Mouse (Mus musculus) kidney, embryonic 14.5 days (tissue): ENCODE data around the gene Selenof. TPM values are rescaled to one million over a fixed set of nuclear protein-coding genes. Genes with fewer than 3 reads are reported as not detected.

ENCODE experiments used
- ATAC-seq: fragments of 200-750 bp; cut with Nextera tagmentation; 2 replicates; pipeline ENCODE4 v1.8.0; 2017; ENCODE audit warnings: moderate number of reproducible peaks, mild to moderate bottlenecking, moderate TSS enrichment, moderate library complexity; ENCODE audit not compliant: low FRiP score, low TSS enrichment
- H3K27ac ChIP-seq: fragments of 300-500 bp; sonication (generic); 2 replicates; pipeline ENCODE4 v1.5.1; 2014; ENCODE audit warnings: low read depth, mild to moderate bottlenecking, low read length, moderate library complexity, mixed read lengths
- H3K27me3 ChIP-seq: fragments of 300-500 bp; sonication (generic); 2 replicates; pipeline ENCODE4 v1.6.1; 2014; ENCODE audit warnings: mild to moderate bottlenecking, low read length; ENCODE audit not compliant: control insufficient read depth, insufficient read depth
- H3K36me3 ChIP-seq: fragments of 300-500 bp; sonication (generic); 2 replicates; pipeline ENCODE4 v1.6.1; 2014; ENCODE audit warnings: low read length, mixed read lengths; ENCODE audit not compliant: control insufficient read depth, insufficient read depth
- H3K4me1 ChIP-seq: fragments of 300-500 bp; sonication (generic); 2 replicates; pipeline ENCODE4 v1.6.1; 2014; ENCODE audit warnings: low read length, mixed read lengths; ENCODE audit not compliant: control insufficient read depth, insufficient read depth
- H3K4me2 ChIP-seq: fragments of 300-500 bp; sonication (generic); replicated peaks from 2 replicates; pipeline ENCODE4 v1.6.1; 2014; ENCODE audit warnings: low read depth, mild to moderate bottlenecking, low read length
- H3K4me3 ChIP-seq: fragments of 300-500 bp; sonication (generic); 2 replicates; pipeline ENCODE4 v1.5.1; 2014; ENCODE audit warnings: mild to moderate bottlenecking, low read length
- H3K9ac ChIP-seq: fragments of 300-500 bp; sonication (generic); 2 replicates; pipeline ENCODE4 v1.6.1; 2014; ENCODE audit warnings: low read depth, mild to moderate bottlenecking, low read length, moderate library complexity
- H3K9me3 ChIP-seq: fragments of 300-500 bp; sonication (generic); 2 replicates; pipeline ENCODE4 v1.6.1; 2016; ENCODE audit warnings: low read length; ENCODE audit not compliant: control insufficient read depth
- WGBS: fragments of 180-500 bp; shearing (Covaris S2); extraction: QIAGEN DNeasy Blood & Tissue Kit; methylation state at CpG from one replicate; pipeline ENCODE4 v1.1.7; 2014; 5-methylcytosine and 5-hydroxymethylcytosine counted together
- polyA plus RNA-seq: library from polyadenylated mRNA; unstranded; fragments of >200 nt; fragmentation: Nextera tagmentation; extraction: Ambion mirVana; gene quantifications from 2 replicates; pipeline ENCODE4 v1.2.1, GENCODE M21; 2014

The Selenof gene
- polyA plus RNA-seq, result 515 and 688 TPM in 2 replicates

DNA sequence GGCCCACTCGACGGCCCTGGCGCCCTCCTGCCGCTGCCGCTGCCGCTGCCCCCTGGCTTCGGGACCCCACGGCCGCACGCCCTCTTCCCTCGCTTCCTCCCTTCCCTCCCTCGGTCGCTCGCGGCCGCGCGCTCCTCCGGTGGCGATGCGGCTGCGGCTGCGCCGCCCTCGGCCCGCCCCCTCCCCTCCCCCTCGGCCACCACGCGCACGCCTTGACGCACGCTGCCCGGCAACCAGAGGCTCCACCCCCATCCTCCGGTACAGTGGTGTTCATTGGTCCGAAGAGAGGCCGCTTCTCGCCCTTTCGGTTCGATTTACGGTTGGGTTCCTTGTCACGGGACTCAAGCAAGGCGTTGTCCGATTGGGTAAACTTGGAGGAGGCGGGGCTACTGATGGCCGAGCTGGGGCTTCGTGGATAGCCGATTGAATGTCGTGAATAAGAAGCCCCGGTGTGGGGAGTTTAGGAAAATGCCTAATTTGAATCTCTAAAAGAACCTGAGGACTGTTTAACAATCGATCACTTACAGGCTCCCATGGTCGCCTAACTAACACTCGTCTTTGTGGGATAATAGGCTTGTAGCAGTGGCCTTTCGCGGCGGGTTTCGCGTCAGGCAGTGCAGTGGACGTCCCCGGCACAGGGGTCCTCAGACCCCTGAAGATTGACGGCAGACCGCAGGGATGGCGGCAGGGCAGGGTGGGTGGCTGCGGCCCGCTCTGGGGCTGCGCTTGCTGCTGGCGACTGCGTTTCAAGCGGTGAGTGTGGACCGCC is at the start of gene Selenof, which contains the start of gene Hs2st1:
TSS of gene Selenof (plus strand) at position 258 of the 769 bp plus-strand sequence.
TSS of gene Hs2st1 (minus strand) at position 135 of the 769 bp plus-strand sequence.
- H3K27me3 ChIP-seq, result no peaks in the 10 kb centered on the region
- peak within 1 kb of the TSS; percentile 79 for H3K4me3 ChIP-seq
- H3K4me1 ChIP-seq, result peaks cover 19% of the 10 kb centered on the region
- WGBS, result under 1% methylated on average over 51 of the region's 69 CpGs
- H3K9ac ChIP-seq, result peak within 1 kb of the TSS; percentile 91
- ATAC-seq, result peak; percentile 98
- no peaks in the 10 kb centered on the region for H3K9me3 ChIP-seq
- peak within 1 kb of the TSS; percentile 79 for H3K27ac ChIP-seq
- H3K4me2 ChIP-seq, result peak within 1 kb of the TSS; percentile 93
- H3K36me3 ChIP-seq, result peaks cover 23% of the 10 kb centered on the region; the same call in 1 of the 2 replicates

DNA sequence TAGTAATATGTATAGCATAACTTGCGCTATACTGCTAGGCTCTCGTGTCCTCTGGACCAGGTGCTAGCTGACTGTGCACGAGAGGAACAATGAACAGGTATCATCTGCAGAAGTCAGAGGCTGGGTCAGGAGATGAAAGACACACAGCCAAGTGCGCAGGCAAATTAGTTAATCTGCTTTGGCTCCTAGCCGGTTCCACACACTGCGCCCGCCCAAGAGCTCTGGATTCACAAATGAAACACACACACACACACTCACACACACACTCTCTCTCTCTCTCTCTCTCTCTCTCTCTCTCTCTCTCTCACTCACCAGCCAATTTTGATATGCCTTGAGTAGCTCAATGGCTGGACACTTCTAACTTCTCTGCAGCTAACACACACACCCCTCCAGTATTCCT is 42.2 kb upstream of the Selenof start:
- Histone ChIP-seq H3K36me3 (no peaks in the 10 kb centered on the region), H3K4me3 (no peak overlapping the region), H3K27me3 (no peaks in the 10 kb centered on the region), H3K4me1 (peaks cover 6% of the 10 kb centered on the region; the same call in 1 of the 2 replicates), H3K9ac (no peak overlapping the region), H3K4me2 (no peak overlapping the region), H3K9me3 (no peaks in the 10 kb centered on the region), H3K27ac (no peak overlapping the region)
- WGBS, result 92% methylated on average over 7 of the region's 7 CpGs
- no peak for ATAC-seq

DNA sequence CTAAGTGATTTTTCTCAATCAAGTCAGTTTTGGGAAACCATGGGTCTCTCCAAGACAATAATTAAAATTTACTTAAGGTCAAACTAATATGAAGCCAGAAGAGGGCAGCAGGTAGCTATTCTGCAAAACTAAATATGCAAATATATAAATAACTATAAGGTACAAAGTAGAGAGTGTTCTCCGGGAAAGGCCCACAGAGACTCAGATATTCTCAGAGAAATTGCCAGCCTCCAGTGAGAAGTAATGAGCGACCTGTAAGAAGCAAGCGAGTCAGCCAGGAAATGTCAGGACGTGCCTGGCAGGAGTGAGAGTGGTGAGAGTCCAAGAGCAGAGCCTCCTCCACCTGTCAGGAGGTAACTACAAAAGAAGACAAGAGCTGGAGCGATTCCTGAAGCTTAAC is 39.1 kb upstream of the Selenof start:
- 41% methylated on average over 5 of the region's 5 CpGs for WGBS
- Histone ChIP-seq H3K9ac (no peak overlapping the region), H3K4me1 (peaks cover 6% of the 10 kb centered on the region; the same call in 1 of the 2 replicates), H3K9me3 (no peaks in the 10 kb centered on the region), H3K27me3 (no peaks in the 10 kb centered on the region), H3K36me3 (no peaks in the 10 kb centered on the region), H3K4me2 (no peak overlapping the region), H3K27ac (no peak overlapping the region), H3K4me3 (no peak overlapping the region)
- no peak for ATAC-seq

DNA sequence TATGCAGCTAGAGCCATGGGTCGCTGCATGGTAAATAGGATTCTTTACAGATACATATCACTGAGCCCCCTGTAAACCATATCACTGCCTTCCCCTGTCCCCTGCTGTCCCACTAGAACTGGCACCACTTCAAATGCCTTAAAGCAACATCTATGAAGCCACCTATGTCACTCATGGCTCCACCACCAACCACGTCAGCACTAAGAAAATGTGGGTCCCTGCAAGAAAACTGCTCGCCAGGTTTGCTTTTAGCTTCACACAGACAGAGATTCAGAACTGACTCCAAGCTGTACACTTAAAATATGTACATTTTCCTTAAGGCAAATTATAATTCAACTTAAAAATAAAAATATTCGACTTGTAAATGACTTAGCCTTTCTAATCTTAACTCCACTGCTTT is 35.0 kb upstream of the Selenof start:
- WGBS, result 95% methylated on average over 4 of the region's 4 CpGs
- no peak overlapping the region for H3K4me2 ChIP-seq
- no peak for ATAC-seq
- no peak overlapping the region for H3K9ac ChIP-seq
- H3K4me3 ChIP-seq, result no peak overlapping the region
- peaks cover 5% of the 10 kb centered on the region; the same call in 1 of the 2 replicates for H3K4me1 ChIP-seq
- no peaks in the 10 kb centered on the region for H3K36me3 ChIP-seq
- no peaks in the 10 kb centered on the region for H3K27me3 ChIP-seq
- no peaks in the 10 kb centered on the region for H3K9me3 ChIP-seq
- H3K27ac ChIP-seq, result no peak overlapping the region

DNA sequence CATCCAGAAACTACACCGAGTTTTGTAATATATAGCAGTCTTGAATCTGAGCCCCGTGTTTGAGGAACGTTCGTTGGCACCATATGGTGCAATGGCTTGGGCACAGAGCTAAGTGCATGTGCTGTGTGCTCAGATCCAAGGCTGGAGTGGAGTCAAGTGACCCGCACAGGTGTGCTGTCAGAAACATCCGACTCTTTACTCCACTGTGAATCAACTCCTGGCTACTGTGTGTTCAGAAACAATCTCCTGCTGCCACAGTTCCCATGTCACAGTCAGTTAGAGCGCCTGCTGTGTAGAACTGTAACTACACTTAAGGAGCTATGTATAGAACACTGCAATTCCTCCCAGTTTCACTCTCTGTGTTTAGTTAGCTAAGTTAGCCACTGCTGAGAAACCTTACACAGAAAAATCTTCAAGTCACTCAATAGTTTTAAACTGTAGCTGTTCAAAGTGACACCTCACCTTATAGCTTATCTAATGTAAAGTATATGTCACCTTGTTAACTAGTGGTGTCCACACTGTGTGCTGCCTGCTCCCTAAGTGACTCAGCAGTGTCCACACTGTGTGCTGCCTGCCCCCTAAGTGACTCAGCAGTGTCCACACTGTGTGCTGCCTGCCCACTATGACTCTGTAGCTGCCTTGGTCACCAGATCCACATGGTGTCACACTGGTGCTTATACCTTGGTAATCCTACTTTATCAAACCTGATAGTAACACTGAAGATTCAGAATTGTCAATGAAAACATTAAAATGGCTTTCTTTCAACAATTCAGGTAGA is 32.8 kb upstream of the Selenof start:
- Histone ChIP-seq H3K4me3 (no peak overlapping the region), H3K27ac (no peak overlapping the region), H3K4me2 (no peak overlapping the region), H3K27me3 (no peaks in the 10 kb centered on the region), H3K9me3 (no peaks in the 10 kb centered on the region), H3K36me3 (no peaks in the 10 kb centered on the region), H3K9ac (no peak overlapping the region), H3K4me1 (no peaks in the 10 kb centered on the region)
- no peak for ATAC-seq
- 82% methylated on average over 7 of the region's 7 CpGs for WGBS

DNA sequence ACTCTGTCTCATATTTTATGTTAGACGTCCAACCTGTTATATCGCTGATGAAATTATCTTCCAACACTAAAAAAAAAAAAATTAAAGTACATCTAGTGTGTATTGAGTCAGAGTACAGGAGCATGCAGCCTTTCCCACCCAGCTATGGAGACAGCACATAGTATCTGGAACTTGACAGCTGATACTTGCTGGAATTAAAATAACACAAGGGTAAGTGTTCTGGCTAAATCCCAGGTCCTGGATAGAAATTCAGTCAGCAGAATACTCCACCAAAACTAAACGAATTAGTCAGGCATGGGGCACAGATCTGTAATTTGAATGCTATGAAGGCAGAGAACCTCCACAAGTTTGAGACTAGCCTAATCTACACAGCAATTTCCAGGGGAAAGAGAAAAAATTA is 31.1 kb upstream of the Selenof start:
- no peaks in the 10 kb centered on the region for H3K4me1 ChIP-seq
- WGBS, result 78% methylated on average over 3 of the region's 3 CpGs

DNA sequence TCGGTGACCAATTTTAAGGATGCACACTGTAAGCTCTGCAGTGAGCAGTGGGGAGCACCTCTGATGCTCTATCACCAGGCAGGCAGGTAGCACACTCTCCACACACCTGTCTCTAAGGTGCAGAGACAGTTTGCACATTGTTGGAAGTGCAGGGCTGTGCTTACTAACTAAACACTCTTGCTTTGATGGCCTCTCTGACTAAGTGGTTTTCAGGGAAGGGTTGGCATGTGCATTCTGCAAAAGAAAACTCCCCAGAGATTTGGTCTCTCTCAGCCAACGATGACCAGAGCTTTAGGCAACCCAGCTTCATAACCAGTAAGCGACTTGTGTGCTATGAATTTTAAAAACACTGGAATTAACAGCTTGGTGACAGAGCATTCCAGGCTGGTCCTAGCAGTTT is 29.3 kb upstream of the Selenof start:
- Histone ChIP-seq H3K9me3 (no peaks in the 10 kb centered on the region), H3K27ac (no peak overlapping the region), H3K27me3 (no peaks in the 10 kb centered on the region), H3K4me2 (no peak overlapping the region), H3K4me3 (no peak overlapping the region), H3K9ac (no peak overlapping the region), H3K4me1 (no peaks in the 10 kb centered on the region), H3K36me3 (no peaks in the 10 kb centered on the region)
- WGBS, result 84% methylated on average over 3 of the region's 3 CpGs
- ATAC-seq, result no peak

More for the DNA sequence above, 31.1 kb upstream of the Selenof start:
- Histone ChIP-seq H3K4me2 (no peak overlapping the region), H3K4me3 (no peak overlapping the region), H3K9me3 (no peaks in the 10 kb centered on the region), H3K9ac (no peak overlapping the region), H3K27me3 (no peaks in the 10 kb centered on the region), H3K36me3 (no peaks in the 10 kb centered on the region), H3K27ac (no peak overlapping the region)
- no peak for ATAC-seq

DNA sequence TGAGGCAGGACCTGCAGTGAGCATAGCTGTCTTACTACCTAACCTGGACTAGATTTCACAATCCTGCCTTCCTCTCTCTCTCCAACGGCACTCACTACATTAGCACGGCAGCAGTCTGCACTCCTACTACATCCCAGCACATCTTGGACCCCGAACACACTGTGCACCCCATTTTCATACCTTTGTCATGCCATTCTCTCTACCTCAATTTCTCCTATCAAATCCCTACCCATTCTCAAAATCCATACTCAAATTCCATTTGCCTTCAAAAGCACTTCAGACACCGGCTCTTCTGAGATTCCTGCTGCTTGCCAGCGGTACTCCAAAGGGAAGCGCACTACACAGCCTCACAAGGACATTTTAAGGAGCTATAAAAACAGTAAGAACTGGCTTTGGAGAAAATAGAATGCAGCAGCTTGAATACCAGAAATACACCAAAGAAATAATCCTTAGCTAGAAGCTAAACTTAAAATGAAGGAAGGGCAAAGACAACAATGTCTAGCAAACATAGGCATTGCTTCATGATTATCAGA is 28.1 kb upstream of the Selenof start:
- Histone ChIP-seq H3K27ac (no peak overlapping the region), H3K36me3 (no peaks in the 10 kb centered on the region), H3K4me2 (no peak overlapping the region), H3K4me1 (no peaks in the 10 kb centered on the region), H3K4me3 (no peak overlapping the region), H3K27me3 (no peaks in the 10 kb centered on the region), H3K9ac (no peak overlapping the region), H3K9me3 (no peaks in the 10 kb centered on the region)
- WGBS, result 74% methylated on average over 6 of the region's 6 CpGs
- ATAC-seq, result no peak

DNA sequence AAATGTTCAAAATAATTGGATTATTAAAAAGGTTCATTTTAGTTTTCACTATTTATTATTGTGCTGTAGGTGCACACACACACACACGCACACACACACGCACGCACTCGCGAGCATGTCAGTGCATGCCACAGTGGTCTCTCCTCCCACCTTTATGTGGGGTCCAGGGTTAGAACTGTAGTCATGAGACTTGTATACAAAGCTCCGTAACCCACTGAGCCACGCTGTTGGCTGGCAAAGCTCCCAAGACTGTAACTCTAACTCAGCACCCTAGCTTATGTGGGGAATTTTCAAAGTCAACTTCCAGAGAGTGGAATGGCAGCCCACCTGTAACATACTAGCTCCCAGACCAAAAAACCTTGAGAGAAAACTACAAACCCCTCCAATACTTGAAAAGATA is 25.0 kb upstream of the Selenof start:
- H3K9me3 ChIP-seq, result no peaks in the 10 kb centered on the region
- no peaks in the 10 kb centered on the region for H3K27me3 ChIP-seq
- H3K27ac ChIP-seq, result no peak overlapping the region
- H3K4me2 ChIP-seq, result no peak overlapping the region
- no peak for ATAC-seq
- WGBS, result 88% methylated on average over 7 of the region's 7 CpGs
- H3K4me1 ChIP-seq, result no peaks in the 10 kb centered on the region
- no peaks in the 10 kb centered on the region for H3K36me3 ChIP-seq
- no peak overlapping the region for H3K4me3 ChIP-seq
- H3K9ac ChIP-seq, result no peak overlapping the region
